Mouse (Mus musculus): ENCODE measurements around the gene Rgs6.

Rgs6 gene

DNA sequence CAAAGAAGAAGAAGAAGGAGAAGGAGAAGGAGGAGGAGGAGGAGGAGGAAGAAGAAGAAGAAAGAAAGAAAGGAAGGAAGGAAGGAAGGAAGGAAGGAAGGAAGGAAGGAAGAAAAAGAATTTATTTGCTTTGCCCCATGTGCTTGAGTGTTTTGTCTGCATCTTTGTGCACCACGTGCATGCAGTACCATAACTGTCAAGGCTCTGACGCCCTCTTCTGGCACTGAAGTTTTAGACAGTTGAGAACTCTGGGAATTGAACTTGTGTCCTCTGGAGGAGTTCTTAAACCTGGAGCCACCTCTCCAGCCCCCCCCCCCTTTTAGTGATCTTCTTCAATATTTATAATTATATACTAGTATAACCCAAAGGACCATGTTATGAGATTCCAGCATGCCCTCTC lies 426.8 kb downstream of the Rgs6 start:
- in situ Hi-C loops (cut with MboI; ENCODE audit: unreplicated experiment in 2 of 2): loop anchor here (5.0 to 25.0 kb wide), 7 partner anchors 503 to 1400 kb away; no protein-coding TSS in a partner anchor

DNA sequence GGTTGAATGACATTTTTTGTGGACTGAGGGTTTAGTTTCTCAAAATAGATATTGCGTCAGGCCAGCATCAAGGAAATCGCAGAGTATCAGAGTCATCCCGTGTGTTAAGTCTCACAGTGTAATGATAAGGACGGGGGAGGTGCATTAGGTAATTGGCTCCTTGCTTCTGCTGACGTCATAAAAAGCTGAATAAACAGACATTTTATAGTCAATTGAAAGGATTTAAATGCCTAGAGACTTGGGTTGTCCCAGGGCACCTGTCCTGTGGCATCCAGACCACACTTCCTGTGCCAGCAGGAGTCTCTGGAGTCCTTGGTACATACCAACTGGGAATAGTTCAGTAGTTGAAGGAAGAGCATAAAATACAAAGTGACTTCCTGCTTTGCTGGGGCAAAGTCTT lies 427.3 kb downstream of the Rgs6 start:
- in situ Hi-C loops (cut with MboI; ENCODE audit: unreplicated experiment in 2 of 2): loop anchor here (5.0 to 25.0 kb wide), 6 partner anchors 503 to 1401 kb away; no protein-coding TSS in a partner anchor

DNA sequence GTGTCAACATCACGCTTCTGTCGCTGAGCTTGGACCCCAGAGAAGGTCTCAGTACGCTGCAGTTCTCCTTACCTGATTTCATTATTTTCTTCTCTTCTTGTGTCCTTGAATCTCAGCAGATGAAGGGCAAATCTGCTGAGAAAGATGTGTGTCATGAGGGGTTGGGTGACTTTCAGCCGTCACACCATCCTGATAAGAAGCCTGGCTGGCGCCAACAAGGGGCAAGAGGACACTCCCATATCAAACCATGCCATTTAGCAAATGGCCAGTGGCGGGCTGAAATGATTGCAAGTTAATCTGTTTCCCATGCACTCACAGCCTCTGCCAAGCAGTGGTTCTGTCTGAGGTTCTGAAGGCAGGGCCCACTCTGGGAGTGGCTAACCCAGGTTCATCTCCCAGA lies 428.4 kb downstream of the Rgs6 start:
- in situ Hi-C loops (cut with MboI; ENCODE audit: unreplicated experiment in 2 of 2): loop anchor here (5.0 to 25.0 kb wide), 6 partner anchors 504 to 1402 kb away; no protein-coding TSS in a partner anchor

DNA sequence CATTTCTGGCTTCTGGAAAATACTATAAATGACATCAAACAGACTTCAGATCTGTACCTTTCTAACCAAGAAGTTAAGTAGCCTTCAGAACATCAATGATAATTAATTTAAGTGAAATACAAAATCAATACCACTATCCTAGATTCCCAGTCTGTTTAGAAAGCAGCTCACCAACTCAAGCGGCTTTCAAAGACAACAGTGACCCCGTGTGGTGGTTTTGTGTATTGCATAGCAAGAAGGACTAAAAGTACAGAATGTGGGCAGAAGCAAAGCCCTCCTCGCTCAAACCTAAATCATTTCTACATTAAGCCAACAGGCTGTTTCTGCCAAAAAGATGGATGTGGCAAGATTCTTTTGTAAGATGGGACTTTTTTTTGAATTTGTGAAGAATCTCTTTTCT lies 429.9 kb downstream of the Rgs6 start:
- in situ Hi-C loops (cut with MboI; ENCODE audit: unreplicated experiment in 2 of 2): loop anchor here (5.0 to 25.0 kb wide), 6 partner anchors 506 to 1403 kb away; no protein-coding TSS in a partner anchor

DNA sequence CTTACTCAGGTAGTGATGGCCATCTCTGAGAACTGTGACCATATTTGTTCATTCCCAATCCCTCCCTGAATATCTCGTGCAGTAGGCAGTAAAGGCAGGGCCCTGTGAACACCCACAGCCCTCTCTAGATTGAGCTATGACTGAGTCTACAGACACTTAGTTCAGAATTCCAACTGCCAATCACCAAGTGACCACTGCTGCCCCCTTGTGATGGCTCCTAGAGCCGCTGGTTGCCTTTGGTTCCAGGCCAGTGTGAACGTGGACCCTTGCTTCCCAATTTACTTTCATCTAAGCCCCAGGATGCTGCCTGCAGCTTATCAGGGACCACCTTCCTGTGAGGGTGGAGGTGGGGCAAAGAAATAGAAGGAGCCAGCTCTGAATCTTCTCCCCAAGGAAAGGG lies 438.9 kb downstream of the Rgs6 start:
- in situ Hi-C loops (cut with MboI; ENCODE audit: unreplicated experiment in 2 of 2): loop anchor here in 1 of 2 experiments (25.0 kb wide), 1 partner anchor 915 kb away; no protein-coding TSS in a partner anchor

DNA sequence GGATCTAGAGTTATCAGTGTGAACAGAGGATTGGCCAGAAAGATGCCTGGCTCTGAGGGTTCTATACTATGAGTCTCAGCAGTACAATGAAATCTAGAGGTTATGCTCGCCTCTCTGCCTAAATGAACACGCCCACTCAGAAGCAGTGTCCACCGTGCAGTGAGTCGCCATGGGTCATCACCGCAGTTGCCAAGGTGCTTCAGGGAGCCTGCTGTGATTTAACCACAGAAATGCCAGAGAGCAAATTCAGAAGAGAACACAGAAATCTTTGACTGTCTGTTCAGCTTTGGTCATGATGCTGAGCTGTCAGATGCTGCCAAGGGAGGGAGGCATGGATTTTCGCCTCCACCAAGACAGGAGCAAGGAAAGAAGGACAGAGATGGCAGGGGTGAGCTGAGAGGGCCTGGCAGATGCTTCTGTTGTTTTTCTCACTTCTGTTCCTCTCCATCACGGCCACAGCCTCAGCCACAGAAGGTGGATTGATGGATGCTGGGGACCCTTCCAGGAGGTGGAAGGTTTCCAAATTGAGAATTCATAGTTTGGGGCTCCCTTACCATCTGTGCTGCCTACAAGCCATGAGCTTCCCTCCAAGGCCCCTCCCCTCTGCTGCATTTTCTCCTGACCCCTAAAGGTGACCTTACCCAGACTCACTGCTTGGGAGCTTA lies 445.2 kb downstream of the Rgs6 start:
- in situ Hi-C loops (cut with MboI; ENCODE audit: unreplicated experiment in 2 of 2): loop anchor here in 1 of 2 experiments (25.0 kb wide), 1 partner anchor 921 kb away; no protein-coding TSS in a partner anchor

DNA sequence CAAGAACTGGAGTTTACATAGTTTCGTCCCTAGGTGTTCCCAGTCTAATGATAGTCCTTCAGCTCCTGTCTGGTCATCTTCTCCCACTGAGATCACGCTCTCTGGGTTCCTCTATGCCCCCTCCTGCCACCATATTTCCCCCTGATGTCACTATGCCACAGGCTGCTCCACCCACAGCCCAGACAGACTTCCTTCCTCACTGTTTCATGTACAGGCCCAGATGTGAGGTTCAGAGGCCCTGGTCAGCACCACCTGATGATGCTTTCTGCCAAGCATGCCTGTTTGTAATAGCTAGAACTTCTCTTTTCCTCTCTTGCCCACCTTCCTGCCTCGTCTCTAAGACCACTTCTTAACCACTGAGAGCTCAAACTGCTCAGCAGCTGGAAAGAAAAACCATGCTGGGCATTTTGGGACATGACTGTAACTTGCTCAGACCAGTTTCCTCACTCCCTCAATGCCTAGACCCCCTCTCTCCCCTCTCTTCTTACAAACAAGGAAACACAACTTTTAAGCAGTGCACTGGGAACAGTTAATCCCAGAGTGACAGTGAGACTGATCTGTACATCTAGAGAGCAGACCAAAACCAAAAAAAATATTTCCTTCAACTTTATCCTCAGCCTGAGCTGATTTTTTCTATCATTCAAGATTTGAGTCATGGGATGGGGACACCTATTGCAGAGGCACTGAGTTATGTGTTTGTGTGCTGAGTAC lies 446.9 kb downstream of the Rgs6 start:
- in situ Hi-C loops (cut with MboI; ENCODE audit: unreplicated experiment in 2 of 2): loop anchor here in 1 of 2 experiments (25.0 kb wide), 1 partner anchor 923 kb away; no protein-coding TSS in a partner anchor

DNA sequence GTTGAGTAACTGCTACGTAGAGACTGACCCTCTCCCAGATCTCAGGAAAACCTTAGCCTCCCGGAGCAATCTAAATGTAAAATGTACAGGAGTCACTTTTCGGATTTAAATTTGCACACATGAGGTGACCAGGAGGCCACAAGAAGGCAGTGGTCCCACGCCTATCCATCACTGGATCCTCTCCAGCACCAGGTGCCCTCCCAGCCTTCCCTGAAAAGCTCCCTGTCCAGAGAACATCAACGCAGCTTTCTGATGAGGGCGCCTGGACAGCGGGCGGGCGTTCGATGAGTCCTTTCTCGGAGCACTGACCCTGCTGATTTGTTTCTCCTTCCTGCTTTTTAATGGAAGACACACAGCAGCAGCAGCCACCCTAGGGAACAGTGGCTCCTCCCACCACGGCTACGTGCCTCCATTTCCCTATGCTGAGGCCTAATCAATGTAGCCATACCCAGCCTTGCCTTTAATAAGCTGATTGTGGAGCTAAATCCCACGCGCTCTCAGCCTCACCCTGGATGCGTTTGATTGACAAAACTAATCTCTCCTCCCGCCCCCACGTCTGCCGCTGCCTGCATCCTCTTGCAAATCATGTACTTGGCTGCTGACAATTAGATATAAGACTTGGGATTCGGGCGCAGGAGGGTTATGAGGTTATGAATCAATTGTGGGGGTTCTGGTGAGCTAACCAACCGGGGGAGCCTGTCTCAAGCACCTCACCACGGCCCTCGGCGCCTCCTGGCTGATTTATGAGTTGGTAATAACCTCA lies 449.9 kb downstream of the Rgs6 start:
- in situ Hi-C loops (cut with MboI; ENCODE audit: unreplicated experiment in 2 of 2): loop anchor here in 1 of 2 experiments (25.0 kb wide), 1 partner anchor 926 kb away; no protein-coding TSS in a partner anchor

DNA sequence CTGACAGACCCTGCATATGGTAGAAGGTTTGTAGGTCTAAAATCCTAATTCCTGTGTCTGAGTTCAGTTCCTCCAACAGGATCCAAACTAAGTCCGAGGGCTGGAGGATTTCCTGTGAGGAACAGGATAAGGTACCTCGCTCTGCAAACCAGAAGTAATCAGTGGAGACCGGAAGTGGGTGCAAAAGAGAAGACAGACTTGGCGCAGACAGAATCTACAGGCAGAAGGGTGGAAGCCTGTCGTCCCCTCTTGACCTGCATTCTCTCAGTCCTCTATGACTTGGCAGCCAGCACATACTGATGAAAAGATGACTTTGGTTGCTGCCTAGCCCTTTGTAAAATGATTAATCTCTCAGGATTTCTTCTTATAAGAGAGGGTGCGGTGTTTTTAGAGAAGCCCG lies 450.7 kb downstream of the Rgs6 start:
- in situ Hi-C loops (cut with MboI; ENCODE audit: unreplicated experiment in 2 of 2): loop anchor here in 1 of 2 experiments (25.0 kb wide), 1 partner anchor 926 kb away; no protein-coding TSS in a partner anchor

DNA sequence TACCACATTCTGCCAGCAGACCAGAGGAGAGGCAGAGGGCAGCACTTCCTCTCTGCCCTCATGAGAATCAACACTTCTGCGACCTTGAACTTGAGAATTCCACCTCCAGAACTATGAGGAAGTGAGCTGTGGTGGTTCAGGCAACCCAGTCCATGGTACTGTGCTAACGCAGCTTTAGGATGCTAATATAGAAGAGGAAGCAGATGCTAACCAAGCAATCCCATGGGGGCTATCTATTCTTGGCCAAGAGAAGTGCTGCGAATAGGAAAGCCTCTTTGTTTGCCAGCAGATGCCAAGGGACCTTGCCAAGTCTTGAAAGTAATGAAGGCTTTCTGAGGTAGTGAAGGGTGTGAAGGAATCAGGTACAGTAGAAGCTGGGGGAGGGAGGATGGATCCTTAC lies 451.8 kb downstream of the Rgs6 start:
- in situ Hi-C loops (cut with MboI; ENCODE audit: unreplicated experiment in 2 of 2): loop anchor here in 1 of 2 experiments (25.0 kb wide), 1 partner anchor 928 kb away; no protein-coding TSS in a partner anchor

DNA sequence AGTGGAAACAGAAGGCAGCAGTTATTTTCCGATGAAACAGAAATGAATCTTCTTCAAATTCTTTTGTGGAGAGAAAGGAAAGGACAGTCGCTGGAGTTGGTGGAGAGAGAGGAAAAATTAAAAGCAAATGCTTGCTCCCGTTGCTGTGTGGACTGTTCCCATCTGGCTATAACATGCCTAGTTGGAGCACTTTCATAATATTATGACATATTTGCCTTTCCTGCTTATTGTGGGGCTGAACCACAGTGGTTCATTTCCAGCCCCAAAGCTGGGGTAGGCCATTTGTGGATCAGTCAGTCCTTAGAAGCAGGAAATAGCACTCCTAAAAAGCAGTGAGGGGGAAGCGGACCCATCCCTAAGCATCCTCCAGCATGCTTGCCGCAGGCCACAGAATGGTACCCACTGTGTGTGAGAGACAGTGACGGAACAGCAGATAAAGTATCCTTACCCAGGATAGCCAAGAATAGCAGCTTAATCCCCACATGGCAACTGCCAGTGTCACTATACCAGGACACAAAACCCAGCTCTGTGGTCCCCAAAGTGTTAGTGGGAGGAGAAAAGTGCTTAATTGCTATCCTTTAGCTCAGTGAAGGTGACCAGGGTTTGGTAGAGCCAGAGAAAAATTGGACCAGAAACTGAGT lies 456.0 kb downstream of the Rgs6 start:
- in situ Hi-C loops (cut with MboI; ENCODE audit: unreplicated experiment in 2 of 2): loop anchor here in 1 of 2 experiments (25.0 kb wide), 1 partner anchor 932 kb away; no protein-coding TSS in a partner anchor

DNA sequence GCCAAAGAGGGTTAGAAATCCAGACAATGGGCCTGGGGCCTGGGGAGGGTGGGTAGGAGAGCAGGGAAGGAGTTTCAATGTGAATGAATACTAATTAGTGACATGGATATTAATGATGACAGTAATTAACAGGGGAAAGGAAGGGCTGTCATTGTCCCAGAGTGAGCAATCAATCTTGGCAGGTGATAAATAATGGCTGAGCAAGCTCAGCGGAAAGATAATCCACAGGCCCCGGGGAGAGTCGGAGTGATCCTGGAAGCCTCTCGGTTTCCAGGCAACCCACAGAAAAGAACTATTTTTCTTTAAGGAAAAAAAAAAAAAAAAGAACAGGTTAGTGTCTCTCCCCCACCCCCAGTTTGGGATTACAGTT lies 456.5 kb downstream of the Rgs6 start:
- in situ Hi-C loops (cut with MboI; ENCODE audit: unreplicated experiment in 2 of 2): loop anchor here in 1 of 2 experiments (25.0 kb wide), 1 partner anchor 932 kb away; no protein-coding TSS in a partner anchor

DNA sequence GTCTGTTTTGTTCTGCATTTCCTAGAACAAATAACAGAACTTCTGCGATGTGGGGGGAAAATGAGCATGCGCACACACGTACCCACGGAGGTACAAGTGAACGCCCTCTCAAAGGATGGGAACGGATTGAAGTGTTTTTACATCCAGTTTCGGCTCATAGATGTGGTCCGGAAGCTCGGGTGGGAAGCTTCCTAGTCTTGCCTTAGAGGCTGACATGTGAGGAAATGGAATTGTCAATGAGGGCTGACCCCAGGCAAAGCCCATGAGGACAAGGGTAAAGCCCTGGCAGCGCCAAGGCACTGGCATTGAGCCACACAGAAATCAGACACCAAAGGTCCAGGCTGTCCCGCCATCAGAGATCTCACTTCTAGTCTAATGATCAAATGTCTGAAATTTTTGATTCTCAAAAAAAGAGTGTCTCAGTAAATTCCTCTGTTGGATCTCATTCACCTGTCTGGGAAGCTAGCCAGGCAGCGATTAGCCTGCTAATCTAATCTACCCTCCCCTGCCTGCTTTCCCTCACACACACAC lies 457.0 kb downstream of the Rgs6 start:
- in situ Hi-C loops (cut with MboI; ENCODE audit: unreplicated experiment in 2 of 2): loop anchor here in 1 of 2 experiments (25.0 kb wide), 1 partner anchor 933 kb away; no protein-coding TSS in a partner anchor

DNA sequence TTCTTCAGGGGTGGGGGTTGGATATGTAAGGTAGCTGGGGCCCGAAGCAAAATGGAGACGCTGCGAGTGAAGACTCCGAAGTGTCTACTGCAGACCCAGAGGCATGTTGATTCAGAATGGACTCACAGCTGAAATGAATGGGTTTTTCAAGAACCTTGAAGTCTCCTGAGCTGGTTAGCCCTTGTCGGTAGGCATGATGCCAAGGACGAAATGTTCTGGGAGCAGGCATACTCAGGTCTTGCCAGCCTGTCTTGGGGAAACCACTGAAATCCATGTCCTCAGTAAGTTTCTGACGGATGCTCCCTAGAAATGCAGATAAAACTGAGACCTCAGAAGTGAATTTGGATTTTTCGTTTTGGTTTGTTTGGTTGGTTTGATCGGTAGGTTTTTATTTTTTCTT lies 458.6 kb downstream of the Rgs6 start:
- in situ Hi-C loops (cut with MboI; ENCODE audit: unreplicated experiment in 2 of 2): loop anchor here in 1 of 2 experiments (25.0 kb wide), 1 partner anchor 934 kb away; no protein-coding TSS in a partner anchor

DNA sequence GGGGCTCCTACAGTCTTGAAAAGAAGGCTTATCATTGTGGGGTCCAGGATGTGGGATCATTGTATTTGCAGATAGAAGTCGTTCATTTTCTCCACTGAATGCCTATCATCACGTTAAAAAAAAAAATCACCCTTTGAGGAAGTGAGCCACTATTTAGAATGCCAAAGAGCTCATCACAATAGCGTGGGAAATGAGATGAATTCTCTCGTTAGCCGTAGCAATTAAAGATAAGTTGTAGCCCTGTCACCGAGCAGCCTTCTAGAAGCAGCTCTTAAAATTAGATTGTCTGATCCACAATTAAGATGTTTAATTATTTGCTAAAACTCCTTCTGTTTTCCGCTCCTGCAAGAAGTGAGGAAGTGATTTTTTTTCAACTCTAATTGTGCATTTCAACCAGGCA lies 459.6 kb downstream of the Rgs6 start:
- in situ Hi-C loops (cut with MboI; ENCODE audit: unreplicated experiment in 2 of 2): loop anchor here in 1 of 2 experiments (25.0 kb wide), 1 partner anchor 935 kb away; no protein-coding TSS in a partner anchor

DNA sequence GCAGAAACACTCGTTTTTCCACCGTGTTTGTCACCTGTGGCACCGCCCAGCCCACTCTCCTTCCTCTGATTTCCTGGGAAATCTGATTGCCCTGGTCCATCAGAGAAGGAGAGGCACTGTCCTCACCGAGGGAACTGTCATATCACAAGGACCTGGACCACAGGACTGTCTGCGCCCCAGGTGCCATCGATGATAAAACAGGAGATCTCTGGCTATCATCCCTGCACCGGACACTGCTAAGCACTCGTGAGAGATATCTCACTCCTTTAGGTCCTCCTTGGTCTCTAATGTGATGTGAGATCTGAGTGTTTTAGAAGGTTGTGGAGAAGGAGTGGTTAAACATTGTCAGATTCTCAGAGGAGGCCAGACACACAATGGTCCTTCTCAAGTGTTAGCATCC lies 462.4 kb downstream of the Rgs6 start:
- in situ Hi-C loops (cut with MboI; ENCODE audit: unreplicated experiment in 2 of 2): no loop called here

DNA sequence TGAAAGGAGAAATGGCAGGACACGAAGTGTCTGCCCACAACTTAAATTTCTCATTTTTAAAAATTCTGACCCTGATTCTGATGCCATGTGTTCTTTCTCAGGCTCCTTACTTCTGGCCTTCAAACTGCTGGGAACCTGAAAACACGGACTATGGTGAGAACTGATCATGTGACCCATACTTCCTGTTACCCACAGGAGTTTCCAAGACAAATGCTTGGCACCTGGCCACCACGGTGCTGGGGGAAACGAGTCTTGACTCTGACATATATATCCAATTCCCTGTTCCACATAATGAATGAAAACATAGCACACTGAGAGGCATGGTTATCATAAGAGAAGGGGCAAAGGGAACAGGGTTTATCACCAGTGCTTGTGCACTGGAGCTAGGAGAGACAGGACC lies 464.3 kb downstream of the Rgs6 start:
- in situ Hi-C loops (cut with MboI; ENCODE audit: unreplicated experiment in 2 of 2): no loop called here

DNA sequence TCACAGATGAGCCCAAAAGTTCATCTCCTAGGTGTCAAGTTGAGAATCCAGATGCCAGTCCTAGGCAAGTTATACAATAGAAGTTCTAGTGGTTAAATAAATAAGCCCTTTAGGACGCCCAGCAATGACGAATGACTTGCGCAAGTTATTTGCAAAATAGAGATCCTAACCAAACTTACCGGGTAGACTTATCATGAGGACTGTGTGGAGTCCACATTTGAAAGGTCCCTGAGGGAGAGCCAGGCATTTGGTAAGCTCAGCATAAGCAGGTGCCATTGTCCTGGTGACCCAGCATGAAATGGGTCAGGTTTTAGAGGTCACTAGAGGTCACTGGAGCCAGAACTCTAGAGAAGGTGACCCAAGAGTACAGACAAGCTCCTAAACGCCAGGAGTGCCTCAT lies 467.6 kb downstream of the Rgs6 start:
- in situ Hi-C loops (cut with MboI; ENCODE audit: unreplicated experiment in 2 of 2): no loop called here

DNA sequence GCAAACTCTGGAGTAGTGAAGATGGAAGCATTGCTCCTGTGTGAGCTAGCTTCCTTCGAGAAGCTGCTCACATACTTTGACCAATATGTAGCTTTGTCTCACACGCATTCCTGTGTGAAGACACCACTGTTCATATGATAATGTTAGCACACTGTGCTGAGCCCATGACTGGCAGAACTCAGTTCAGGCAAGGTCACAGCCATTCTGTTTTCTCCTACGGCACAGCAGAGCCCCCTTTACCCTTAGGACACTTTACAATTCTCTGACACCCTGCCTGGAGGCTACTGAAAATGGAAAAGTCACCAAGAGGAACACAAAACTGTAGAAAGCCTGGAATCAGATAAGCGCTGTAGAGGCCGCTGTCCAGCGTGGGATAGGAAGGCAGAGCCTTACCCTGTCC lies 478.3 kb downstream of the Rgs6 start:
- in situ Hi-C loops (cut with MboI; ENCODE audit: unreplicated experiment in 2 of 2): no loop called here

DNA sequence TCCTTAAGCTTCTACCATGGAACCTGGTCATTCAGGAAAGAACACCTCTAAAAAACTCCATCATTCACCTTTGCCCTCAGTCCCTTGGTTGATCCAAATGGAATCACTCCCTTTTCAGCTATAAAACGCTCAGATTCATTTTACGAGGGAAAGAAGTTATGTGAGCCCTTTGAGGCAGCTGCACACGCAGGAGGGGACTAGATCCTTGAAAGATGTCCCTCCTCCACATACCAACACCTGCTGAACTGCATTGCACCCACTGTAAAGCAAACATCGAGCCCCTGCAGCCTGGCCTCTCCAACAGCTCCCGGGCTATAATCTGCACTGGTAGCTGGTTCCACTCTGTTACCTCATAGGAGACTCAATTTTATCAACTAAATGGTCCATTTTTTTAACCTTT lies 482.8 kb downstream of the Rgs6 start:
- in situ Hi-C loops (cut with MboI; ENCODE audit: unreplicated experiment in 2 of 2): no loop called here

Measured in v-Abl transformed pro-B cells (cell line).